8 mouse cellular contexts compared by ENCODE assay signal in the genomic region with DNA sequence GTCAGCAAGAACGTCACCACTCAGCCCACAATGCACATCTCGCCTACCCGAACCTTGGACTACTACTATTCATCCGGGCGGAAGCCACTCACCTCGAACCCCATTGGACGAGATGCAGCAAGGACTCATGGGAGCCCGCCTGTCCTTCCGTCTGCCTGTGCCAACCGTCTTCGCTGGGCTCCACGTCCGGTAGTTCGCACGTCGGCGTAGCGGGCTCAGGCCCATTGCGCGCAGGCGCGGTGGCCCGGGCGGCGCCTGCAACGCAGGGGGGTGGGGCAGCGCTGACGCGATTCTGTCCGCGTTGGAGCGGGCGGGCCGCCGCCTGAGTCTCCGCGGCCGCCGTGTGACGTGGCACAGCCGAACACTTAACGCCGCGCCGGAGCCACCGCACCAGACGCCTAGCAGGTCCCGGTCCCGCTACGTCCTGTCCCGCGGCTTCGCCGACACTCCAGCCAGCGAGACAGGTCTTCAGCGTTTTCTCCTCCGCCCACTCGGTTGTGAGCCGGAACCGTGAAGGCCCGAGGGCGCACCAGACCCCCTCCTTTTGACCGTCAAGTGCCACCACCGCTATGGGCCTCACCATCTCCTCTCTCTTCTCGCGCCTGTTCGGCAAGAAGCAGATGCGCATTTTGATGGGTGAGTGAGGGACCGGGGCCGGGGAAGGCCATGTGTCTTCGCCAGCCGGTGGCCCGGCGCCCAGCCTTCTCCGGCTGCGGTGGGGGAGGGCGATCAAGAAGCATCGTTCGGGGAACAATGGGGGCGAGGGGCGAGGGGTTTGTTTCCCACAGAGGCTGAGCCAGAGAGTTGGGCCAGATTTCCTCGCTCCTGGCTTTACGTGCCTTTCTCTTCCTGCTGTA. TPM values are rescaled to one million over a fixed set of nuclear protein-coding genes. Genes with fewer than 3 reads are reported as not detected.
DNase-seq lines count a peak whose midpoint lies in the region; ATAC-seq lines count a peak whose summit lies in the region.

A gene (plus strand): TSS at position 224 of the 857 bp plus-strand sequence.

- no peaks in the 10 kb centered on the region for H3K36me3 ChIP-seq in intestine, embryonic 14.5 days (ENCODE audit: control insufficient read depth, insufficient read depth, low read length)

- peak; percentile 95 to 96 for DNase-seq in adrenal gland, adult 18-20 months (ENCODE audit: low spot score in 2 of 2)
- peak; percentile 98 for DNase-seq in embryo, embryonic 11 days
- DNase-seq in gastrocnemius, postnatal 25 days, result peak; percentile 99
- DNase-seq in intestine, embryonic 14.5 days (ENCODE audit: low spot score), result peak; percentile 93
- DNase-seq in left cerebral cortex, postnatal 14 days (ENCODE audit: low spot score in 2 of 2), result peak; percentile 98 to 99
- DNase-seq in mesoderm, embryonic 11.5 days (ENCODE audit: low read depth, low spot score), result peak; percentile 98
- DNase-seq in right cerebral cortex, postnatal 36 days (ENCODE audit: low spot score in 2 of 2), result peak; percentile 98 to 99
- DNase-seq in yolk sac, embryonic 10.5 days (ENCODE audit: low spot score), result peak; percentile 98

- WGBS in intestine, embryonic 14.5 days, result under 1% methylated on average over 83 of the region's 83 CpGs

- intact Hi-C loops in left cerebral cortex, postnatal 14 days (cut with DNase I), result loop anchor here (5.0 to 10.0 kb wide), 2 partner anchors 106 to 153 kb away; a partner anchor contains a TSS

- peak within 1 kb of the TSS; percentile 99 for H3K27ac ChIP-seq in intestine, embryonic 14.5 days (ENCODE audit: low read depth)

- peak; percentile 99 for ATAC-seq in intestine, embryonic 14.5 days (replicated peaks; ENCODE audit: low FRiP score, low TSS enrichment, low read depth)

- peak within 1 kb of the TSS; percentile 92 for H3K4me3 ChIP-seq in intestine, embryonic 14.5 days (ENCODE audit: low read depth, low read length)

- no peaks in the 10 kb centered on the region for H3K9me3 ChIP-seq in intestine, embryonic 14.5 days (ENCODE audit: control insufficient read depth, low read length)

- no peaks in the 10 kb centered on the region for H3K27me3 ChIP-seq in intestine, embryonic 14.5 days (replicated peaks; ENCODE audit: control insufficient read depth, insufficient read depth, low read length)

- H3K4me2 ChIP-seq in intestine, embryonic 14.5 days (ENCODE audit: low read length), result peak within 1 kb of the TSS; percentile 92

- H3K4me1 ChIP-seq in intestine, embryonic 14.5 days (replicated peaks; ENCODE audit: control insufficient read depth, insufficient read depth, low read length), result peaks cover 22% of the 10 kb centered on the region

- peak within 1 kb of the TSS; percentile 98 for H3K9ac ChIP-seq in intestine, embryonic 14.5 days (ENCODE audit: low read length)

RNA-seq across cellular contexts. Expression of the gene that starts here (rescaled TPM):
- total RNA-seq in adrenal gland, adult 18-20 months (2021), result 100 to 1,000 TPM; 200 to 211 TPM
- 10 to 100 TPM; 35.0 to 39.6 TPM for total RNA-seq in gastrocnemius, postnatal 25 days (2021)
- 579 and 583 TPM in 2 replicates for polyA plus RNA-seq in intestine, embryonic 14.5 days (2014; fragmentation: Nextera tagmentation; extraction: Ambion mirVana)
- total RNA-seq in left cerebral cortex, postnatal 14 days (2021), result 100 to 1,000 TPM; 131 to 139 TPM

Comparison
In these comparisons a context has a peak if more than half of its experiments do, and no peak if none do; other contexts are left out.
1. Peak in every context shown above with its lines: DNase-seq, ATAC-seq, H3K4me3 ChIP-seq and H3K27ac ChIP-seq.